Mouse (Mus musculus): ENCODE measurements around the gene Snx30. TPM values are rescaled to one million over a fixed set of nuclear protein-coding genes. Genes with fewer than 3 reads are reported as not detected.

Gene Snx30
- total and polyA plus RNA-seq, 3 experiments: 4.2 to 8.6 TPM; not detected in 1

DNA sequence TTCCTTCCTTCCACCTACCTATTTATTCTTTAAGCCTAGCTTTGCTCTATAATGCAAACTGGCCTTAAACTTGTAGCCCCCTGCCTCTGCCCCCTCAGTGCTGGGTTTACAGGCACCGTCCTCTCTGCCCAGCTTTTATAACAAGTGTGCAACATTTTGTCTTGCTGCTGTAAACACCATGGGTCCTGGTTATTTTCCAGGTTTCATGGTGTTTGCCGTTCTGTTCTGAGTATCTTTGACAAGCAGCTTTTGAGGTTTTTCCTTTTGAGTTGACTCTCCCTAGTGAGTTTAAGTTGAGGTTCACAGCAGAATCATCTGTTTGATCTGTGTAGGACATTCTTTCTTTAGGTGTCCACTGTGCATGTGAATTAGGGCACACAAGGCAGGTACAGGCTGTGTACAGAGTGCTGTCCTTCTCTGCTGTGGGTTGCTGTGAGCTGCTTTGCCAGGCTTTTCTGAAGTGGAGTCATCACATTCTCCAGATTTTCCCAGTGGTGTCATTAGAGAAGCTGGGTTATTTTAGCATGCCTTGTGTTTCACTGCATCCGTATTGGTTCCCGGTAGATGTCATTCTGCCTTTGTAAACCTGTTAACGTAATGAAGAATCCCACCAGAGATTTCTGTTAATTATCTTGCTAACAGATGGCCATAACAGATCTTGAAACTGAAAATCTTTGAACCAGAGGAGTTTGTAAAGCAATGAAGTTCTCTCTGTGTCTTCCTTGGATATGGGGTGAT lies 45.4 kb downstream of the Snx30 start:
- Histone ChIP-seq H3K4me1 (ENCODE audit: control insufficient read depth in 1 of 2, insufficient read depth in 2 of 2, low read length in 2 of 2) (no peaks in the 10 kb centered on the region), H3K27ac (ENCODE audit: control insufficient read depth, low read depth, low read length) (no peak overlapping the region), H3K36me3 (ENCODE audit: control insufficient read depth in 1 of 2, insufficient read depth in 2 of 2, low read length in 2 of 2) (no peaks in the 10 kb centered on the region), H3K9ac (ENCODE audit: control insufficient read depth, low read depth, low read length, poor library complexity, severe bottlenecking) (no peak overlapping the region), H3K27me3 (ENCODE audit: control insufficient read depth in 1 of 2, insufficient read depth in 2 of 2, low read length in 2 of 2) (no peaks in the 10 kb centered on the region), H3K9me3 (replicated peaks; ENCODE audit: insufficient read depth, low read length) (no peaks in the 10 kb centered on the region), H3K79me2 (ENCODE audit: control insufficient read depth, insufficient read depth, low read length, poor library complexity) (no peaks in the 10 kb centered on the region), H3K4me3 (ENCODE audit: control insufficient read depth in 1 of 2, insufficient read depth in 1 of 2, low read depth in 2 of 2, low read length in 2 of 2) (no peak overlapping the region)
- TF ChIP-seq RAD21 (IDR thresholded peaks at IDR 0.05; ENCODE audit: low read depth, low read length) (no peak), ETS1 (IDR thresholded peaks at IDR 0.05; ENCODE audit: low read depth, low read length) (no peak), CTCF (IDR thresholded peaks at IDR 0.05 in 2 of 3, conservative IDR thresholded peaks at IDR 0.05 in 1 of 3; ENCODE audit: control insufficient read depth in 1 of 3, insufficient read depth in 1 of 3, low read depth in 2 of 3, low read length in 3 of 3, poor library complexity in 1 of 3, severe bottlenecking in 1 of 3) (no peak), GABPA (IDR thresholded peaks at IDR 0.05; ENCODE audit: low read depth, low read length) (no peak), NELFE (IDR thresholded peaks at IDR 0.05; ENCODE audit: low read depth, low read length) (no peak), POLR2A (IDR thresholded peaks at IDR 0.05; ENCODE audit: control insufficient read depth in 1 of 2, insufficient read depth in 1 of 2, low read depth in 1 of 2, low read length in 2 of 2, poor library complexity in 1 of 2) (no peak), MXI1 (IDR thresholded peaks at IDR 0.05; ENCODE audit: low read depth, low read length) (no peak), ELF1 (IDR thresholded peaks at IDR 0.05; ENCODE audit: low read depth, low read length) (no peak), CHD2 (IDR thresholded peaks at IDR 0.05; ENCODE audit: low read length) (no peak), ZMIZ1 (IDR thresholded peaks at IDR 0.05; ENCODE audit: low read depth, low read length) (no peak), RCOR1 (IDR thresholded peaks at IDR 0.05; ENCODE audit: low read depth, low read length) (no peak), ZC3H11A (IDR thresholded peaks at IDR 0.05; ENCODE audit: low read depth, low read length) (no peak), TCF12 (IDR thresholded peaks at IDR 0.05; ENCODE audit: low read depth, low read length) (no peak), MYB (IDR thresholded peaks at IDR 0.05; ENCODE audit: low read depth, low read length) (no peak), ZNF384 (IDR thresholded peaks at IDR 0.05; ENCODE audit: low read depth, low read length) (no peak), MYC (IDR thresholded peaks at IDR 0.05; ENCODE audit: low read depth, low read length) (no peak), MAZ (IDR thresholded peaks at IDR 0.05; ENCODE audit: low read depth, low read length) (no peak), NRF1 (IDR thresholded peaks at IDR 0.05; ENCODE audit: insufficient read depth, low read depth, low read length, poor library complexity, severe bottlenecking) (no peak), KAT2A (conservative IDR thresholded peaks at IDR 0.05; ENCODE audit: low read depth, low read length) (no peak), TAL1 (IDR thresholded peaks at IDR 0.05; ENCODE audit: low read length) (no peak)
- DNase-seq (ENCODE audit: low read depth, low spot score): no peak

DNA sequence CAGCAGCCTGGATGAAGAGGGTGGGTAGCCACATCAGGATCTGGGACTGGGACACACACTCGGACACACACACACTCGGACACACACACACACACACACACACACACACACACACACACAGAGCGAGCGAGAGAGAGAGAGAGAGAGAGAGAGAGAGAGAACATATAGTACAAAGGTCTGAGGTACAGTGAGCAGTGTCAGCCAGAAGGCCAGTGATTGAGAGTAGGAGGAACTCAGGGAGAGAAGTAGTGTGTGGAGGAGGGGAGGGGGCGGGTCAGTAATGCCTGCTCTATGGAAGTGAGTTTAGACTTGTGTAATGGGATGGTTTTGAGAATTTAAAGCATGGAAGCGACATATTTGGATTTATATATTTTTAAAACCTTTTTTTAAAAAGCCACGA lies 47.5 kb downstream of the Snx30 start:
- Histone ChIP-seq H3K9me3 (replicated peaks; ENCODE audit: insufficient read depth, low read length) (no peaks in the 10 kb centered on the region), H3K27me3 (ENCODE audit: control insufficient read depth in 1 of 2, insufficient read depth in 2 of 2, low read length in 2 of 2) (no peaks in the 10 kb centered on the region), H3K9ac (ENCODE audit: control insufficient read depth, low read depth, low read length, poor library complexity, severe bottlenecking) (no peak overlapping the region), H3K4me3 (ENCODE audit: control insufficient read depth in 1 of 2, insufficient read depth in 1 of 2, low read depth in 2 of 2, low read length in 2 of 2) (no peak overlapping the region), H3K27ac (ENCODE audit: control insufficient read depth, low read depth, low read length) (no peak overlapping the region), H3K79me2 (ENCODE audit: control insufficient read depth, insufficient read depth, low read length, poor library complexity) (no peaks in the 10 kb centered on the region), H3K4me1 (ENCODE audit: control insufficient read depth in 1 of 2, insufficient read depth in 2 of 2, low read length in 2 of 2) (no peaks in the 10 kb centered on the region), H3K36me3 (ENCODE audit: control insufficient read depth in 1 of 2, insufficient read depth in 2 of 2, low read length in 2 of 2) (no peaks in the 10 kb centered on the region)
- no peak for DNase-seq (ENCODE audit: low read depth, low spot score)
- TF ChIP-seq ZC3H11A (IDR thresholded peaks at IDR 0.05; ENCODE audit: low read depth, low read length) (no peak), ELF1 (IDR thresholded peaks at IDR 0.05; ENCODE audit: low read depth, low read length) (no peak), MEF2A (IDR thresholded peaks at IDR 0.05; ENCODE audit: extremely low read depth, insufficient replicate concordance, low read depth, low read length, poor library complexity, severe bottlenecking) (no peak), MYC (IDR thresholded peaks at IDR 0.05; ENCODE audit: low read depth, low read length) (no peak), UBTF (IDR thresholded peaks at IDR 0.05; ENCODE audit: borderline replicate concordance, insufficient read depth, low read depth, low read length) (no peak), E2F4 (IDR thresholded peaks at IDR 0.05; ENCODE audit: borderline replicate concordance, low read depth, low read length) (no peak), GATA1 (IDR thresholded peaks at IDR 0.05; ENCODE audit: low read depth, low read length) (no peak), EP300 (IDR thresholded peaks at IDR 0.05; ENCODE audit: low read depth in 1 of 2, low read length in 2 of 2) (no peak), SIN3A (IDR thresholded peaks at IDR 0.05; ENCODE audit: low read length) (no peak), CTCF (IDR thresholded peaks at IDR 0.05 in 2 of 3, conservative IDR thresholded peaks at IDR 0.05 in 1 of 3; ENCODE audit: control insufficient read depth in 1 of 3, insufficient read depth in 1 of 3, low read depth in 2 of 3, low read length in 3 of 3, poor library complexity in 1 of 3, severe bottlenecking in 1 of 3) (no peak), TBP (IDR thresholded peaks at IDR 0.05; ENCODE audit: low read depth, low read length) (no peak), POLR2AphosphoS2 (IDR thresholded peaks at IDR 0.05; ENCODE audit: low read length) (no peak), ZKSCAN1 (IDR thresholded peaks at IDR 0.05; ENCODE audit: low read depth, low read length) (no peak), USF2 (IDR thresholded peaks at IDR 0.05; ENCODE audit: borderline replicate concordance in 1 of 2, insufficient read depth in 1 of 2, low read depth in 1 of 2, low read length in 2 of 2) (no peak), GABPA (IDR thresholded peaks at IDR 0.05; ENCODE audit: low read depth, low read length) (no peak), RCOR1 (IDR thresholded peaks at IDR 0.05; ENCODE audit: low read depth, low read length) (no peak), NRF1 (IDR thresholded peaks at IDR 0.05; ENCODE audit: insufficient read depth, low read depth, low read length, poor library complexity, severe bottlenecking) (no peak)

All from MEL (cell line).